Mouse (Mus musculus) lung, embryonic 16.5 days (tissue): Measurements from ENCODE around the gene Nagpa. TPM values are rescaled to one million over a fixed set of nuclear protein-coding genes. Genes with fewer than 3 reads are reported as not detected.
"Not testable (repeated sequence)": the region's sequence is repeated elsewhere in the genome, so short reads cannot be mapped to it uniquely, and the experiment has no call there.

Source experiments
- ATAC-seq: fragments of 200-750 bp; cut with Nextera tagmentation; 2 replicates; pipeline ENCODE4 v1.8.0; 2017; ENCODE audit warnings: low read depth, mild to moderate bottlenecking, moderate library complexity
- H3K27ac ChIP-seq: fragments of 300-500 bp; sonication (generic); 2 replicates; pipeline ENCODE4 v1.5.1; 2014; ENCODE audit warnings: mild to moderate bottlenecking, control low read depth, low read length
- H3K27me3 ChIP-seq: fragments of 300-500 bp; sonication (generic); 2 replicates; pipeline ENCODE4 v1.6.1; 2014; ENCODE audit warnings: low read depth, low read length, mixed read lengths; ENCODE audit not compliant: control insufficient read depth, insufficient read depth
- H3K36me3 ChIP-seq: fragments of 300-500 bp; sonication (generic); 2 replicates; pipeline ENCODE4 v1.6.1; 2014; ENCODE audit warnings: low read length; ENCODE audit not compliant: control insufficient read depth, insufficient read depth
- H3K4me1 ChIP-seq: fragments of 300-500 bp; sonication (generic); replicated peaks from 2 replicates; pipeline ENCODE4 v1.6.1; 2014; ENCODE audit warnings: low read length, mixed read lengths; ENCODE audit not compliant: control insufficient read depth, insufficient read depth
- H3K4me2 ChIP-seq: fragments of 300-500 bp; sonication (generic); 2 replicates; pipeline ENCODE4 v1.6.1; 2014; ENCODE audit warnings: low read depth, low read length, control low read depth
- H3K4me3 ChIP-seq: fragments of 300-500 bp; sonication (generic); 2 replicates; pipeline ENCODE4 v1.5.1; 2014; ENCODE audit warnings: mild to moderate bottlenecking, low read length, control low read depth
- H3K9ac ChIP-seq: fragments of 300-500 bp; sonication (generic); 2 replicates; pipeline ENCODE4 v1.6.1; 2014; ENCODE audit warnings: low read length, control low read depth
- H3K9me3 ChIP-seq: fragments of 300-500 bp; sonication (generic); 2 replicates; pipeline ENCODE4 v1.6.1; 2016; ENCODE audit warnings: low read length; ENCODE audit not compliant: control insufficient read depth
- WGBS: fragments of 180-500 bp; shearing (Covaris S2); extraction: QIAGEN DNeasy Blood & Tissue Kit; methylation state at CpG from one replicate; pipeline ENCODE4 v1.1.7; 2014; 5-methylcytosine and 5-hydroxymethylcytosine counted together
- polyA plus RNA-seq: library from polyadenylated mRNA; unstranded; fragments of >200 nt; fragmentation: Nextera tagmentation; extraction: Ambion mirVana; gene quantifications from 2 replicates; pipeline ENCODE4 v1.2.1, GENCODE M21; 2015

Gene Nagpa
- polyA plus RNA-seq, result 22.1 and 23.5 TPM in 2 replicates

DNA sequence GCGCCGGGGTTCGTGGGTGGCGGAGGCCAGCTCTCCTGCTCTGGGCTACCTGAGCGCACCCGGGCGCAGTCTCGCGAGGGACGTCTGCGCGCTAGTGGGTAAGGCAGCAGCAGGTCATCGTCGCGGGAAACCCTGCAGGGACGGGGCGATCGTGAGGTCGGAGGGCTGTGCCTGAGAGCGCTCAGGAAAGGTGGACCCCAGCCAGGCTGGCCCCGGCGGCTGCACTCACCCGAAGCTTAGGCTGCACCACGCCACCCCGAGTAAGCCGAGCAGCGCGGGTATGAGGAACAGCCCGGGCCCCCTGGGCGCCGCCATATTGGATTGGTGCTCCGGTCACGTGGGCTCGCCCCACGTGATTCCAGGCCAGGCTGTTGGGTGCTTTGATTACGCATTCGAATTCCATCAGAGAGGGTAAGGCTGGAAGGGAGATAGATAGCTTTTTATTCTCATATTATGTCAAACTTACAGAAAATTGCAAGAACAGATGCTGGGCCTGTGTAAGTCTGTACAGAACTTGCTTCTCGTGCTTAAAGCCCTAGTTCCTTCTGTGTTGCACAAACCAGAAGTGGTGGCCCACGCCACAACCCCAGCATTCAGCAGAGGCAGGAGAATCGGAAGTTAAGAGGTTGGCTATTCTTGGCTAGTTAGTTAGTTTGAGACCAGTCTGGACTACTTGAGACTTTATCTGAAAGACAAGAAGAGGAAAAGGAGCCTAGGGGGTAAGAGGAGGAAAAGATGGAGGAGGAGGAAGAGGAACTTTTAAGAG is at the start of gene Nagpa:
Gene Nagpa (minus strand): TSS at position 345 of the 766 bp plus-strand sequence.
- ATAC-seq, result peak; percentile 91
- peak within 1 kb of the TSS; percentile 71 for H3K9ac ChIP-seq

GRCm38 (mm10) chr16:5252260-5252659 is 48.4 kb upstream of the Nagpa start:
- no peaks in the 10 kb centered on the region for H3K9me3 ChIP-seq
- no peak for ATAC-seq
- no peak overlapping the region for H3K9ac ChIP-seq
- WGBS, result 79% methylated on average over 2 of the region's 2 CpGs
- H3K4me3 ChIP-seq, result no peak overlapping the region
- H3K4me1 ChIP-seq, result peaks cover 11% of the 10 kb centered on the region
- no peak overlapping the region for H3K4me2 ChIP-seq
- no peak overlapping the region for H3K27ac ChIP-seq
- H3K27me3 ChIP-seq, result no peaks in the 10 kb centered on the region
- peaks cover 11% of the 10 kb centered on the region for H3K36me3 ChIP-seq

More for the DNA sequence above, at the start of gene Nagpa:
- no peak within 1 kb of the TSS for H3K27ac ChIP-seq
- WGBS, result 3% methylated on average over 40 of the region's 40 CpGs
- H3K9me3 ChIP-seq, result no peaks in the 10 kb centered on the region
- peak within 1 kb of the TSS; percentile 83 for H3K4me3 ChIP-seq
- peak within 1 kb of the TSS; percentile 98 for H3K4me2 ChIP-seq
- no peaks in the 10 kb centered on the region for H3K27me3 ChIP-seq
- no peaks in the 10 kb centered on the region for H3K36me3 ChIP-seq
- H3K4me1 ChIP-seq, result peaks cover 5% of the 10 kb centered on the region

DNA sequence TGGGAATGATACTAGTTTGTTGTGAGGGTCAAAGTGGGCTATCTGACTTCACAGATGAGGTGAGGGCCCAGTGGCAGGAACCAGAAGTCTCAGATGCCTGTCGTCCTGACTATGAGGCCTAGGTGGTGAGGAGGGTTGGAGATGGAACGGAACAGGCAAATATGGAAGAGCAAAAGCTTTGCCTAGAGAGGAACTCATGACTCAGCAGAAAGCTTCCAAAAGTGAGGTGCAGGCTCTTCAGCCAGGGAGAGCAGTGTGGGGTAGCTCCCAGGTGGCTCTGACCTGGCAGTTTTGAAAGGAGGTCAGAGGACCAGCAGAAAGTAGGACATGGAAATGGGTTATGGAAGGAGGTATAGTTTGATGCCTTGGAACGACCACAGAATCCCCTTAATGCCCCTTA is 47.1 kb upstream of the Nagpa start:
- H3K4me1 ChIP-seq, result peaks cover 11% of the 10 kb centered on the region
- H3K4me2 ChIP-seq, result no peak overlapping the region
- no peaks in the 10 kb centered on the region for H3K9me3 ChIP-seq
- H3K4me3 ChIP-seq, result no peak overlapping the region
- ATAC-seq, result no peak
- no peaks in the 10 kb centered on the region for H3K27me3 ChIP-seq
- no peak overlapping the region for H3K27ac ChIP-seq
- no peak overlapping the region for H3K9ac ChIP-seq
- 79% methylated on average over 3 of the region's 3 CpGs for WGBS
- H3K36me3 ChIP-seq, result peaks cover 13% of the 10 kb centered on the region

DNA sequence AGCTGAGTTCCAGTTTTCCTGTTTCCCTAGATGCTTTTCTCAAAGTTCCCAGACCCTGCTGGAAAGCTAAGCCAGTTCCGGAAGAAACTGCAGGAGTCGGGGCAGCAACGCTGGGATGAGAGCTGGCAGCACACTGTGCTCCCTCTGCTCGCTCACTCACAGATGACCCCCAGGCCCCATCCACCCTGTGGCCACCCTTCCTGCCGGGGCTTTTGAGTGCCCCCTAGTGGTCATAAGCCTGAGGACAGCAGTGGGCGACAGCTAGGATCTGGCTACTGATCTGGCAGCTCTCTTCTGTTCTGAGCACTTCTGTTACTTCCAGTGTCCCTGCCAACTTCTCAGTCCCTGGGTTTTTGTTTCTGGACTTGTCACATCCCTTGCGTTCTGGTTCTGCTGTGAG is 40.6 kb upstream of the Nagpa start:
- 29% methylated on average over 7 of the region's 7 CpGs for WGBS

GRCm38 (mm10) chr16:5242882-5243281 is 39.1 kb upstream of the Nagpa start:
- peaks cover 27% of the 10 kb centered on the region for H3K36me3 ChIP-seq
- no peaks in the 10 kb centered on the region for H3K9me3 ChIP-seq
- WGBS, result 93% methylated on average over 6 of the region's 6 CpGs
- no peak overlapping the region for H3K27ac ChIP-seq
- H3K4me2 ChIP-seq, result no peak overlapping the region
- ATAC-seq, result no peak
- no peak overlapping the region for H3K4me3 ChIP-seq
- H3K9ac ChIP-seq, result no peak overlapping the region
- H3K4me1 ChIP-seq, result no peaks in the 10 kb centered on the region
- no peaks in the 10 kb centered on the region for H3K27me3 ChIP-seq

More for the DNA sequence above, 40.6 kb upstream of the Nagpa start:
- Histone ChIP-seq H3K4me2 (no peak overlapping the region), H3K36me3 (peaks cover 32% of the 10 kb centered on the region), H3K4me3 (no peak overlapping the region), H3K27me3 (no peaks in the 10 kb centered on the region), H3K9ac (no peak overlapping the region), H3K27ac (no peak overlapping the region), H3K9me3 (no peaks in the 10 kb centered on the region), H3K4me1 (no peaks in the 10 kb centered on the region)
- ATAC-seq, result peak; percentile 84

GRCm38 (mm10) chr16:5242355-5242754 is 38.5 kb upstream of the Nagpa start:
- no peak overlapping the region for H3K4me2 ChIP-seq
- 89% methylated on average over 4 of the region's 4 CpGs for WGBS
- no peak for ATAC-seq
- H3K36me3 ChIP-seq, result peaks cover 26% of the 10 kb centered on the region
- no peaks in the 10 kb centered on the region for H3K27me3 ChIP-seq
- no peaks in the 10 kb centered on the region for H3K4me1 ChIP-seq
- no peaks in the 10 kb centered on the region for H3K9me3 ChIP-seq
- no peak overlapping the region for H3K4me3 ChIP-seq
- no peak overlapping the region for H3K27ac ChIP-seq
- H3K9ac ChIP-seq, result no peak overlapping the region

GRCm38 (mm10) chr16:5233418-5234313 is 29.9 kb upstream of the Nagpa start, which contains the start of gene Alg1:
Gene Alg1, plus strand, starts transcription at chr16:5233621.
- H3K9ac ChIP-seq, result peak within 1 kb of the TSS; percentile 79
- H3K27me3 ChIP-seq, result no peaks in the 10 kb centered on the region
- H3K36me3 ChIP-seq, result no peaks in the 10 kb centered on the region; the same call in 1 of the 2 replicates
- peaks cover 9% of the 10 kb centered on the region; the same call in 1 of the 2 replicates for H3K4me1 ChIP-seq
- H3K9me3 ChIP-seq, result no peaks in the 10 kb centered on the region
- peak; percentile 97 for ATAC-seq
- peak within 1 kb of the TSS; percentile 38 for H3K27ac ChIP-seq
- WGBS, result 2% methylated on average over 47 of the region's 47 CpGs
- H3K4me2 ChIP-seq, result peak within 1 kb of the TSS; percentile 81
- peak within 1 kb of the TSS; percentile 80 for H3K4me3 ChIP-seq

- ATAC-seq, result peak; percentile 18
- H3K27ac ChIP-seq, result peak overlapping the region; percentile 23; the same call in 1 of the 2 replicates
Observed at GRCm38 (mm10) chr16:5232982-5233381, 29.2 kb upstream of the Nagpa start.

GRCm38 (mm10) chr16:5228103-5228502 is 24.3 kb upstream of the Nagpa start:
- not testable (repeated sequence) for ATAC-seq, H3K4me1 ChIP-seq, H3K27me3 ChIP-seq, H3K9ac ChIP-seq, H3K4me3 ChIP-seq, H3K36me3 ChIP-seq, H3K9me3 ChIP-seq, H3K4me2 ChIP-seq, H3K27ac ChIP-seq
- WGBS, result 77% methylated on average over 3 of the region's 3 CpGs

More at GRCm38 (mm10) chr16:5232982-5233381, 29.2 kb upstream of the Nagpa start:
- peak overlapping the region; percentile 37 for H3K4me2 ChIP-seq
- WGBS, result 61% methylated on average over 4 of the region's 4 CpGs
- H3K27me3 ChIP-seq, result no peaks in the 10 kb centered on the region
- H3K4me3 ChIP-seq, result peak overlapping the region; percentile 80
- no peak overlapping the region for H3K9ac ChIP-seq
- H3K4me1 ChIP-seq, result peaks cover 9% of the 10 kb centered on the region; the same call in 1 of the 2 replicates
- H3K9me3 ChIP-seq, result no peaks in the 10 kb centered on the region
- H3K36me3 ChIP-seq, result no peaks in the 10 kb centered on the region; the same call in 1 of the 2 replicates
